Mouse (Mus musculus) effector memory CD4-positive, alpha-beta T cell, adult 7 months (primary cell): ENCODE results near the gene Olfr1079. TPM values are rescaled to one million over a fixed set of nuclear protein-coding genes. Genes with fewer than 3 reads are reported as not detected.

Source experiments
- polyA plus RNA-seq: library from polyadenylated mRNA; unstranded; fragments of 100-300 nt; shearing (Covaris generic); gene quantifications from one replicate; pipeline ENCODE4 v1.2.1, GENCODE M21; 2017

The Olfr1079 gene
- polyA plus RNA-seq: not detected

DNA sequence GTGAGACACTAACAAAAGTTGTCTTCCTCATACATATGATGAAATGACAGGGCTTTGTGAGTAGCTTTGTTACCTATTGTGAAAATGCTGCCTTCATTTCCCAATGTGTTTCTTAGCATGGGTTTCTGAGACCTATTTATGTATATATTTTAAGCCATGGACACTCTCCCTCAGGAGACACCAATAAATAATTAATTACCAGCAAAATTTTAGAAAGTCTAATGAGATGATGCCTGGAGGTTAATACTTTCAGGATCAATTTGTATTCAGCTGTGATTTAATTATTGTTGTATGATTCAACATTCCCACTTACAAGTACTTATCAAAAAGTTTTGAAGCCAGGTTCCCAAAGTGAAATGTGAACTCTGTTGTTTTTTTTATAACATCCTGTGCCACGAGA lies at the start of gene Olfr1079:
Gene Olfr1079 (minus strand): TSS at position 101 of the 400 bp plus-strand sequence.

DNA sequence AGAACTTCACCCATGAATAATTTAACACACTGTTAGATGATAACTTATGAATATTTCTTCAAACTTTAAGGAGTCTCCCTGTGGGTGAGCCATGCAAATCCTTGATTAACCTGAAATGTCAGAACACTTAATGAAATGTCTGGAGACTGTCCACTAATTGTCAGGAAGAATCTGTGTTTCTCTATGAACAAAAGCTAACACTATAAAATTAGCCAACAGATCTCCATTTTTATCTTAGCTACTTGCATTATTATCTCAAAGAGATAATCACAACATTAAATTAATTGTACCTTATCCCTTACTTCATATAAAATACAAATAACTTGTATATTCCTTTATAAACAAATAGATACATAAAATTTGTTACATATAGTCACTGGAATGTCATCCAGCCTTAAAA lies 15.9 kb upstream of the Olfr1079 start, which contains the start of gene Olfr1080:
Gene Olfr1080 (minus strand): TSS at position 101 of the 400 bp plus-strand sequence.

DNA sequence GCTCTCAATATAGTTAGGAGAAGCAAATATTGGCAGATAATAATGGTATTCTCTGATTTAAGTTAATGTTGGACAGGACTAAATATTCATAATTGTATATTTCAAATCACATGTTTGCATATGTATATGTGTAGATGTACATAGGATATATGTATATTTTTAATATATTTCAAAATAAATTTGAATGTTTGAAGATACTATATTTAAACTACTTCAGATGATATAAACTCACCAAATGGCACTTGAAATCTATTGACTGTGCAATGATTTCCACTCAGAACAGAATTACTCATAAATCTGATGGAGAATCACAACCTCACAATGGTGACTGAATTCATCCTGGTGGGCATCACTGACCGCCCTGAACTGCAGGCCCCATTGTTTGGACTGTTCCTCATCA lies 34.1 kb downstream of the Olfr1079 start, which contains the start of gene Olfr1076:
Gene Olfr1076 (plus strand): TSS at position 301 of the 400 bp plus-strand sequence.

DNA sequence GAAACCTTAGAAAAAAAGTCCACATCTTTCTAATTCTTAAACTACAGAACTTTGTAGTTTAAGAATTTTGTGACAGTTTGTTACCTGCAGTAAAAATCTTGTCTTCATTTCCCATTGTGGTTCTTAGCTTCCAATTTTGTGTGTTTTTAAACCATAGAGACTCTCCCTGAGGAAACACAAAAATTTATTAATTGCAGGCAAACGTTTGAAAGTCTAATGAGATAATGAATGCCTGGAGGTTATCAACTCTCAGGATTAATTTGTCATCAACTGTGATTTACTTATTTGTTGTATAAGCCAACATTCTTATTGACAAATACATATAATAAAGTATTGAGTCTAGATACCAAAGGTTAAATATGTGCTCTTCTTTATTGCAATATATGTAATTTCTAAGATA lies 55.0 kb downstream of the Olfr1079 start, which contains the start of gene Olfr228:
Gene Olfr228 (minus strand): TSS at position 101 of the 400 bp plus-strand sequence.

Other genes with a start within 250 kb of the Olfr1079 start
- not detected for gene Olfr1053, start 227.2 kb downstream of the Olfr1079 start, polyA plus RNA-seq
- not detected for gene Olfr1054, start 207.0 kb downstream of the Olfr1079 start, polyA plus RNA-seq
- not detected for gene Olfr1055, start 192.2 kb downstream of the Olfr1079 start, polyA plus RNA-seq
- not detected for gene Olfr1056, start 180.0 kb downstream of the Olfr1079 start, polyA plus RNA-seq
- not detected for gene Olfr1057, start 164.1 kb downstream of the Olfr1079 start, polyA plus RNA-seq
- not detected for gene Olfr1058, start 153.9 kb downstream of the Olfr1079 start, polyA plus RNA-seq
- gene Olfr1061, start 128.4 kb downstream of the Olfr1079 start, polyA plus RNA-seq: not detected
- gene Olfr1062, start 115.7 kb downstream of the Olfr1079 start, polyA plus RNA-seq: not detected
- gene Olfr1065, start 91.9 kb downstream of the Olfr1079 start, polyA plus RNA-seq: not detected
- not detected for gene Olfr1066, start 86.2 kb downstream of the Olfr1079 start, polyA plus RNA-seq
- not detected for gene Olfr228, start 55.1 kb downstream of the Olfr1079 start, polyA plus RNA-seq
- gene Olfr1076, start 34.0 kb downstream of the Olfr1079 start, polyA plus RNA-seq: 0.41 TPM
- 0.24 TPM for gene Olfr1080, start 15.8 kb upstream of the Olfr1079 start, polyA plus RNA-seq
- gene Olfr1082, start 56.5 kb upstream of the Olfr1079 start, polyA plus RNA-seq: not detected
- not detected for gene Olfr1084, start 97.2 kb upstream of the Olfr1079 start, polyA plus RNA-seq
- gene Olfr1085, start 119.5 kb upstream of the Olfr1079 start, polyA plus RNA-seq: not detected
- gene Olfr1086, start 137.6 kb upstream of the Olfr1079 start, polyA plus RNA-seq: not detected
- not detected for gene Olfr1087, start 155.9 kb upstream of the Olfr1079 start, polyA plus RNA-seq
- gene Olfr1089, start 191.2 kb upstream of the Olfr1079 start, polyA plus RNA-seq: not detected
- 0.24 TPM for gene Olfr1090, start 216.5 kb upstream of the Olfr1079 start, polyA plus RNA-seq
- not detected for gene Olfr1093, start 240.0 kb upstream of the Olfr1079 start, polyA plus RNA-seq